Mouse (Mus musculus) adrenal gland, adult 2 months (tissue): ENCODE data around the gene Rrp7a. TPM values are rescaled to one million over a fixed set of nuclear protein-coding genes. Genes with fewer than 3 reads are reported as not detected.

Experiments
- DNase-seq: peaks from one replicate; pipeline ENCODE4 v3.0.0; 2021
- long read RNA-seq: library from polyadenylated mRNA; stranded (forward); transcript quantifications from one replicate; pipeline ENCODE4 v2.0.0, GENCODE M21; 2021
- polyA plus RNA-seq: library from polyadenylated mRNA; depleted of rRNA; stranded (reverse); fragments of >200 nt; gene quantifications from 2 replicates; pipeline ENCODE4 v1.2.3, GENCODE M21; 2012; rRNA removed
- total RNA-seq, 2 experiments: library from RNA; stranded (reverse); gene quantifications; 2 replicates each; pipeline ENCODE4 v1.2.3; 2021

Rrp7a gene
- total RNA-seq (100 to 1,000 TPM; 123 to 167 TPM), polyA plus RNA-seq (128 and 179 TPM in 2 replicates)
- long read RNA-seq, full-length matches to known transcripts, result 125 of 140 reads
- long read RNA-seq, partial matches to known transcripts, result 4 of 140 reads
- long read RNA-seq, other reads (novel, unspliced or antisense), result 11 of 140 reads

- DNase-seq, result peak; percentile 98
Measured at GRCm38 (mm10) chr15:83122566-83123145, at the start of gene Rrp7a. Rrp7a (minus strand) TSS chr15:83122801.

DNA sequence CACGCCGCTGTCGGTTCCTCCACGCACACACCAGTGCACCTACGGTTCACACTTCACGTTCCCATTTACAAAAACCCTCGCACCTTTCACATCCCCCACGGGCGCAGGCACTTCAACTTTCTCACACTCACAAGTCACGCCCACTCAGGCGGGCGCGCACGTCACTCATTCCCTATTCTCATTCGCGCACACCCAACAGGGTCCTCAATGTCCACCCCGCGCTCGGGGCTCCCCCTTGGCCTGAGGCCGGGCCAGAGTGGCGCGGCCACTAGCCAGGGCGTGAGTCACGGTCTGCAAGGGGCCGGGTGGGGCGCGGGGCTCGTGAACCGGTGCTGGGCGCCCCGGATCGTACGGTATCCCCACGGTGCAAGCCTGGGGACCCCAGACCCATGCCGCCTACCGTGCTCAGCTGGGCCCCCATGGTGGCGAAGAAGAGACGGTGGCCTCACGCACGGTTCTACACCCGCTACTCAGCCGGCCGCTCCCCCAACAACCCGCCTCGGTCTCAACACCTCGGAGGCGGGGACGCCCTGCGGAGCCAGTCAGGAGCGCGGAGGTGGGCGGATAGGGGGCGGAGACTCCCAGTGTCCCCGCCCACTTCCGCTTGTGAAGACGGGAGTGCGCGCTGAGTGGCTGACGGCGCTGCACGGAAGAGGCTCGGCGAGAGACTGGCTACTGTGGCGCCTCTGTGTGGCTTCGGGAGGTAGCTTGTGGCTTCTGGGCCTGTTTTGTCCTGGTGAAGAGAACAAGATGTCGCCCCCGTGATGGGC is 49.3 kb upstream of the Rrp7a start:
- DNase-seq, result peak; percentile 98

GRCm38 (mm10) chr15:83170956-83171659 is 48.5 kb upstream of the Rrp7a start:
- DNase-seq, result peak; percentile 81

- DNase-seq, result peak; percentile 45
Measured at GRCm38 (mm10) chr15:83169772-83170722, 47.4 kb upstream of the Rrp7a start.

DNA sequence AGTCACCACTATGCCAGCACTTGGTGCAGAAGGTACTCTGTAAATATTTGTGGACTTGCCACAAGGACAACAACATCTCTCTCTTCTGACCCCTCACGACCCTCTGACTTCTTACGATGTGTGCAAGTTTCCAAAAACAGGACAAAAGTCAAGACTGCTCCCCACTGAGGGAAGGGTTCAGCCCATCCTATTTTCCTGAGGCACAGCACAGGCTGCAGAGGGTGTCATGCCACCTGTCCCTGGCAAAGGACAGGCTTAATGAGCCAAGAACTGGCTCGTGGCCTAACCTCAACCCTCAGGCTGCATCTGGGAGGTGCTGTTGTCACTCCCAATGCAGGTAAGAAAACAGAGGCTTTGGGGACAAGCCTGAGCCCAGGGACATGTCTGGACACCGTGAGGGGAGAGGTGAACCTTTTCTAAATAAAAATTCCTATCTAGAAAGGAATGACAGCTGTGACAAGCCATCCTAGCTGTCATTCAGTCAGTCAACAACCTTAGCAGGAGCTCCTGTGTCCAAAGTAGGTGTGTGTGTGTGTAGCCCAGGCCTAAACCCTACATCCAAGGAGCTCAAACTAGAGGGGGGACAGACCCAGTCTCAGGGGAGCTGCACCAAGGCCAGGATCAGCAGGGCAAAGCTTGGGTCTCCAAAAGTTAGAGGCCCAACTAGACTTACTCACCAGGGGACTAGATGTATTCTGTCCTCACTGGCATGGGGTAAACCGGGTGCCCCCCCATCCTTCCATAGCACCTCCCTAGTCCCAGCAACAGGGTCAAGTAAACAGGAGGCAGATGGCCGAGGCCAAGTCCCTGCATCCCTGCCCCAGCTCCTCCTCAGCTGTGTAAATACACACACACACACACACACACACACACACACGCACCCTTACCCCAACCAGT is 46.5 kb upstream of the Rrp7a start:
- no peak for DNase-seq

GRCm38 (mm10) chr15:83168311-83168710 is 45.7 kb upstream of the Rrp7a start:
- no peak for DNase-seq

- DNase-seq, result no peak
Measured at GRCm38 (mm10) chr15:83167550-83168065, 45.0 kb upstream of the Rrp7a start.

- DNase-seq, result no peak
Measured at GRCm38 (mm10) chr15:83167126-83167525, 44.5 kb upstream of the Rrp7a start.

GRCm38 (mm10) chr15:83166642-83167041 is 44.0 kb upstream of the Rrp7a start:
- DNase-seq, result peak; percentile 93

DNA sequence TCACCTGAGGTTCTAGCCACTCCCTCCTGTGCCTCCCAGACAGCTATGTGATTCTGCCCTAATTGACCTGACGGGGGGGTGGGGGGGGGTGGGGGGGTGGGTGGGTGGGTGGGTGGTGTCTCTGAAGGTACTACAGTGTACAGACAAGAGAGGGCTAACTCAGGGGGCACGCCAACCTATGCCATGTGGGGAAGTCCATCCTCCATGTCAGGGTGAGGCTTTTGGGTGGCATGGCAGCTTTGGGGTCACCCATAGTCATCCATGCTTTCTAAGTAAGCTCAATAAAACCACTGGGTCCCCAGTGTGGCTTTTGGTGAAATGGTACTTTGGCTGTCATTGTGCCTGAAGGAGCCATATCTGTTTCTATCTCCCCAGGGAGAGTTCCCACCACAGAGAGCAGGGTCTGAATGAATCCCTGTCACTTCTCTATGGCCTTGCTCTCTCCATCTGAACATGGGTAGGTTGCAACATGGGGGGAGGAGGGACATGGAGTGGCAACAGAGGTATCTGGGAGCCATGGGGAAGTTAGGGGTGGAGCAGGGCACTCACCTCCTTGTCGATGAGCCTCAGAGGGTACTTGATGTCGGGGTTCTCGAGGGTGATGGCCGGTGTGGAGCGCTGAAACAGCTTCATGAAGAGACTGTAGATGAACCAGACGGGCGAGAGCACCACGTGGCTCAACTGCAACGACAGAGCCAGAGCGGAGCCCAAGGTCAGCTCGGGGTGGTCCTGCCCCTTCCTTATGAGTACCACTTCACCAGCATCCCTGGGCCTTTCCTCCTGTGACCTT is 43.1 kb upstream of the Rrp7a start:
- DNase-seq, result no peak

DNA sequence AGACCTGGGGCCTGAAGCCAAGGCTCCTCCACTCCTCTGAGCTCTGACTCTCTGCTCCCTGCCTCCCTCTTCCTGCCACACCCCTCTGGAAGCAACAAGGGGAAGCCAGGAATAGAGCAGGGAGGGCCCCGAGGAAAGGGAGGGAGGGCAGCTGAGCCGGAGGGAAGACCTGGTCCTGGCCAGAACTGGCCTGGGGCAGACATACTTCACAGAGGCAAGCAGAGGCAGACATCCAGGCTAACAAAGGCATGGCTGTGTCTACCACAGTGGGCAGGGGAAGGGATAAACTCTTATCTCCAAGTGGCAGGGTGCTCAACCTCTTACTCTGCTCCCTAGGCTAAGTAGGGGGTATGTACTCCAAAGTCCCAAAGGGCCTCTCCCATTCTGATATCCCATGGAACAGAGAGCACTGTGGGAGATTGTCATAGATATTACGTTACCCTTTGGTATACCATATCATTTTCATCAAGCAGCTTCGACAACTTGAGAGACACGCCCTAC is 42.4 kb upstream of the Rrp7a start:
- peak; percentile 59 for DNase-seq

- DNase-seq, result no peak
Measured at GRCm38 (mm10) chr15:83162818-83163485, 40.4 kb upstream of the Rrp7a start.

DNA sequence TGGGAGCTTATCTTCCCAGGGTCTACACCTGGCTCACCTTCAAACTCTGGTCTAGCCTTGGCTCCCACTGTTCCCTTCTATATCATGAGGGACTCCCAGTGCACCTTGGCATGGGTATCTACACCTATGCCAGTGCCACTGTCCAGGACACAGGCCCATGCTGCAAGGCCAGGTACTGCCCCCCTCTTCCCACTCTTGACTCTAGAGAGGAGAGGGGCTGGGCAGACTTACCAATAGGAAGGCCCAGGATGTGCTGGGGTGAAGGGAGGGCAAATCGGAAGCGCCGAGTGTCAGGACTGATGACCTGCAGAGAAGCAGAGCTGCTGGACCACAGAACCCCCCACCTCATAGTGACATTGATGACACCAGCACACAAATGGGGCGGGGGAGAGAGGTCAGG is 39.4 kb upstream of the Rrp7a start:
- no peak for DNase-seq

DNA sequence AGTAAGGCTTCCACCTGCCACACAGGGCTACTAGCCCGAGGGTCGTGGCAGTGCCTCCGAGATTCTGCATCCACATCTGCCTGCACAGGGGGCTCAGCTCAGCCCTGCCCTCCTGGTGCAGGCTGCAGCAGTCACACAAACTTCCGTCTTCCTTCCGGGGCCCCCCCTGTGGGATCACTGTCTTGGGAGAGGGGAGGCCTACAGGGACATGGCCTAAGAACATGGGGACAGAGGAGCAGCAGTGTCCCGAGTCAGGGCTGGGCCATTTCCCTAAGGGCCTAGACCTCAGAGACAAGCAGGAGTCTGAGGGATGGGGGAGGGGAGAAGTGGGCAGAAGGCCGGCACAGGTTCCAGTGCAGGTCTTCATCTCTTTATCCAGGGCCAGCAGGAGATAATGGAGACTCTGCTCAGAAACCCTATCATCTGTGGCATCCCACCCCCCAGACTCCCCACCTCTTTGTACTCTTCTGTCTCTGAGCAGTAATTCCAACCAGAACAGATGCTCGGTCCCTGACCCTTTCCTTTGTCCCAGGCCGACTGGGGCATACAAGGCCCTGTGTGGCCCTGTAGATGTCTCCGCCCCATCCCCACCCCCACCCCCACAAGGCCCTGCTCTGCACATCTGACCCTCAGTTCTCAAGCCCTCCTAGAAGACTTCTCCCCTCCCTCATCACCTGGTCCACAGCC is 38.6 kb upstream of the Rrp7a start:
- DNase-seq, result no peak

DNA sequence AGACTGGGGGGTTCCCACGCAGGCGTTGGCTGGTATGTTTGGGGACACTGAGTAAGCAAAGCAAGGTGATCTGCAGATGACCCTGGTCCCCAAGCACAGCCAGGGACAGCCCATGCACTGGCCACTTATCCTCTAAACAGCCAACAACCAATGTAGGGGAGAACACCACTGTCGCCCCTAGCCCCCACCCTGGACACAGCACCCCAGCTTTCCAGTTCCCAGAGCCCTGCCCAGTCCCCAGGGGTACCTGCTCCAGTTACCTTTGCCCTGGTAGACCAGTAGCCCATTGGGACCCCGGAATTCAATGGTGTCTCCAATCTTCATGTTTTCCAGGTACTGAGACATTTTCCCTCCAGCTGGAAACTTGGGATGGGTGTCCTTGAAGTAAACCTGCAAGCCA is 38.0 kb upstream of the Rrp7a start:
- DNase-seq, result no peak

- DNase-seq, result no peak
Measured at GRCm38 (mm10) chr15:83159823-83160222, 37.2 kb upstream of the Rrp7a start.

DNA sequence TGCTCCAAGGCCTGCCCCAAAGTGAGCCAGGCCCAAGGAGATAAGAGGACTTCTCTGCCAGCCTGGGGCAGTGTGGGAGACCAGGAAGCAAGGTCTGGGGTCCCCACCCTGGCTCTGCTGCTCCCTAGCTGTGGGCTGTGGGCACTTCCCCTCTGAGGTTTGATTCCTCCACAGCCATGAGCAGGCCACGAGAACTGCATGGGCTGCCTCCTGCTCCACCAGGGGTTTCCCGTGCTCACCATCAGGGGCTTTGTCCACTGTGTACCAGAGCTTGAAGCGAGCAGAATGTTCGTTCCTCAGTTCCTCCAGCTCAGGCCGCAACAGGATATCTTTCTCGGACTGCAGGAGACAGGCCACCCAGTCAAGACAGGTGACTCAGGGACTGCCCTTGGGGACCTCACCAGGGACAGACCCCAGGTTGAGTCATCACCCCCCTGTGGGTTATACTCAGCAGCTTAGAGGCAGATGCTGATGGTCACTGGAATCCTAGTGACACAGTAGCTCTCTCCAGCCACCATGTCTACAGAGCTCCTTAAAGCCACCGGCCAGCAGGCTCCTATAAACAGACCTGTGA is 36.1 kb upstream of the Rrp7a start:
- peak; percentile 78 for DNase-seq

GRCm38 (mm10) chr15:83157667-83158064 is 35.1 kb upstream of the Rrp7a start:
- no peak for DNase-seq
